Mouse (Mus musculus) erythroblast, embryonic 14.5 days (primary cell): Measurements from ENCODE around the gene Cd47. TPM values are rescaled to one million over a fixed set of nuclear protein-coding genes. Genes with fewer than 3 reads are reported as not detected.
A peak's percentile ranks its signal among the peaks of the same experiment; 100 is the strongest.

Source experiments
- H3K27me3 ChIP-seq: 2 replicates; pipeline ENCODE4 v1.6.1; 2012; ENCODE audit warnings: inconsistent platforms; ENCODE audit not compliant: control insufficient read depth
- H3K36me3 ChIP-seq: 2 replicates; pipeline ENCODE4 v1.6.1; 2012; ENCODE audit warnings: mild to moderate bottlenecking, inconsistent platforms; ENCODE audit not compliant: control insufficient read depth
- H3K4me1 ChIP-seq: 2 replicates; pipeline ENCODE4 v1.6.1; 2012; ENCODE audit warnings: inconsistent platforms; ENCODE audit not compliant: control insufficient read depth
- H3K4me3 ChIP-seq: replicated peaks from 2 replicates; pipeline ENCODE3; 2012; ENCODE audit warnings: moderate library complexity, mild to moderate bottlenecking, inconsistent platforms
- H3K9me3 ChIP-seq: 2 replicates; pipeline ENCODE4 v1.6.1; 2012; ENCODE audit warnings: low read length, inconsistent platforms, mixed read lengths; ENCODE audit not compliant: control insufficient read depth
- GATA1 ChIP-seq: IDR thresholded peaks from 2 replicates; pipeline ENCODE4 v1.6.1; 2012; ENCODE audit warnings: low read length, inconsistent platforms, mixed read lengths
- TAL1 ChIP-seq: IDR thresholded peaks from 3 replicates; pipeline ENCODE4 v1.6.1; 2012; ENCODE audit warnings: low read length, inconsistent platforms, mixed read lengths
- polyA plus RNA-seq: library from polyadenylated mRNA; stranded (reverse); fragments of >175 nt; gene quantifications from 2 replicates; pipeline ENCODE4 v1.2.3, GENCODE M21; 2012

Cd47 gene
- polyA plus RNA-seq = 19.2 and 22.4 TPM in 2 replicates

GRCm38 (mm10) chr16:49799597-49800561 lies at the start of gene Cd47:
Gene Cd47, plus strand, starts transcription at chr16:49800533.
- Histone ChIP-seq H3K36me3 (peaks cover 9% of the 10 kb centered on the region), H3K4me3 (peak within 1 kb of the TSS; percentile 48), H3K27me3 (no peaks in the 10 kb centered on the region), H3K4me1 (peaks cover 99% of the 10 kb centered on the region), H3K9me3 (no peaks in the 10 kb centered on the region)
- TF ChIP-seq GATA1 (peak; percentile 98), TAL1 (peak; percentile 96)

GRCm38 (mm10) chr16:49752906-49753305 lies 47.4 kb upstream of the Cd47 start:
- Histone ChIP-seq H3K4me1 (peaks cover 7% of the 10 kb centered on the region), H3K9me3 (no peaks in the 10 kb centered on the region), H3K4me3 (no peak overlapping the region), H3K27me3 (no peaks in the 10 kb centered on the region), H3K36me3 (no peaks in the 10 kb centered on the region)
- no peak for TF ChIP-seq GATA1
- TF ChIP-seq TAL1 = no peak

- no peaks in the 10 kb centered on the region for H3K36me3 ChIP-seq
- no peaks in the 10 kb centered on the region for H3K9me3 ChIP-seq
- TF ChIP-seq GATA1 = no peak
- TF ChIP-seq TAL1 = no peak
- no peak overlapping the region for H3K4me3 ChIP-seq
- H3K27me3 ChIP-seq = no peaks in the 10 kb centered on the region
- H3K4me1 ChIP-seq = peaks cover 6% of the 10 kb centered on the region
These were observed 47.0 kb upstream of the Cd47 start for GRCm38 (mm10) chr16:49753318-49753717.

- H3K27me3 ChIP-seq = no peaks in the 10 kb centered on the region
These were observed 39.7 kb upstream of the Cd47 start for GRCm38 (mm10) chr16:49760517-49761203.

GRCm38 (mm10) chr16:49761981-49762380 lies 38.4 kb upstream of the Cd47 start:
- no peak overlapping the region for H3K4me3 ChIP-seq
- TF ChIP-seq TAL1 (no peak), GATA1 (no peak)

More at GRCm38 (mm10) chr16:49760517-49761203, 39.7 kb upstream of the Cd47 start:
- Histone ChIP-seq H3K4me3 (no peak overlapping the region), H3K4me1 (peaks cover 14% of the 10 kb centered on the region), H3K9me3 (no peaks in the 10 kb centered on the region), H3K36me3 (no peaks in the 10 kb centered on the region; the same call in 1 of the 2 replicates)
- no peak for TF ChIP-seq GATA1
- no peak for TF ChIP-seq TAL1

GRCm38 (mm10) chr16:49766326-49766725 lies 34.0 kb upstream of the Cd47 start:
- Histone ChIP-seq H3K9me3 (no peaks in the 10 kb centered on the region), H3K27me3 (no peaks in the 10 kb centered on the region), H3K36me3 (peaks cover 9% of the 10 kb centered on the region), H3K4me1 (peaks cover 63% of the 10 kb centered on the region), H3K4me3 (no peak overlapping the region)
- TF ChIP-seq GATA1 (no peak), TAL1 (no peak)

More at GRCm38 (mm10) chr16:49761981-49762380, 38.4 kb upstream of the Cd47 start:
- peaks cover 27% of the 10 kb centered on the region for H3K4me1 ChIP-seq
- H3K36me3 ChIP-seq = no peaks in the 10 kb centered on the region; the same call in 1 of the 2 replicates
- no peaks in the 10 kb centered on the region for H3K27me3 ChIP-seq
- H3K9me3 ChIP-seq = no peaks in the 10 kb centered on the region

- TF ChIP-seq TAL1 (no peak), GATA1 (no peak)
- Histone ChIP-seq H3K4me3 (no peak overlapping the region), H3K4me1 (peaks cover 85% of the 10 kb centered on the region), H3K27me3 (no peaks in the 10 kb centered on the region), H3K36me3 (peaks cover 9% of the 10 kb centered on the region), H3K9me3 (no peaks in the 10 kb centered on the region)
These were observed 31.8 kb upstream of the Cd47 start for GRCm38 (mm10) chr16:49768491-49769031.

- TF ChIP-seq TAL1 (peak; percentile 47; the same call in 2 of the 3 replicates), GATA1 (peak; percentile 57)
- Histone ChIP-seq H3K4me3 (peak overlapping the region; percentile 1), H3K27me3 (no peaks in the 10 kb centered on the region), H3K9me3 (no peaks in the 10 kb centered on the region), H3K4me1 (peaks cover 96% of the 10 kb centered on the region), H3K36me3 (peaks cover 9% of the 10 kb centered on the region)
These were observed 30.5 kb upstream of the Cd47 start for GRCm38 (mm10) chr16:49769831-49770261.
